Mouse (Mus musculus): Measurements from ENCODE around the gene Phldb1.

DNA sequence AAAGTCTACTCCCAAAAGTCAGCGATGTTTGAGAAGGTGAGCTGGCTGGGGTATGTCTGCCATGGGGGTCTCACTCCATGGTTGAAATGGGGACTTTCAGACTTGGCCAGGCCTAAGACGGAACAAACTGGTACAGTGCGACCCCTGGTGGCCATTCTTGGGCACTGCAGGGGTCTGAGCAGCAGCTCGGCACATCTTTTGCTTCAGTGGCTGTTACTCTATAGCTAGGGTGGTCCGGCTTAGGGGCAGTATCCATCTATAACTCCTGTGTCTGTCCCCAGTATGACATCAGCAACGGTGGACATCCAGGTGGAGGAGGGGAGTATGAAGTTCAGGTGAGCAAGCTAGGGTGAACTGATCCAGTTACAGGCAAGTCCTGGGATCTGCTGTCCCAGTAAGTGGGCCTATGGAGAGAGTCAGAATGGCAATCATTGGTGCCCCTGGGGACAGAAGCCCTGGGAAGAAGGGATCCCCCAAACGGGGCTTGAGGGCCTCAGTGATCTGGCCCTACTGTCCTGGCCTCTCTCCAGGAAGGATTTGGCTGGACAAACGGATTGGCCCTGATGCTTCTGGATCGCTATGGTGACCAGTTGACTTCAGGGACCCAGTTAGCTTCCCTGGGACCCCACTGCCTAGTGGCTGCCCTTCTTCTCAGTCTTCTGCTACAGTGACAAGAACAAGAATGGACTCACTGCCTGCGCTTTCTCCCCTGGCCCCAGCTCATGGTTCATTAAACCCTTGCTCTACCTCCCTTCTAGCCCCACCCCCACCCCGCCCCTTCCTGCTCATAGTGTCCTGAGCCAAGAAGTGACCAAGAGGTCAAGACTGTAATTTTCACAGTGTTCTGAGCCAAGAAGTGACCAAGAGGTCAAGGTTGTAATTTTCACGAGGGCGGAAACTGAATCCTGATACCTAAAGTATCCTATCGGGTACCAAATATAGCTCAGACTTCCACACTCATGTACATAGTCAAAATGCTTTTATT is 49.4 kb downstream of the Phldb1 start:
- no peak for TF ChIP-seq POLR2A (IDR thresholded peaks at IDR 0.05; ENCODE audit: insufficient read length, low read depth)
- no peak for TF ChIP-seq MAX (IDR thresholded peaks at IDR 0.05; ENCODE audit: low read depth)
- no peak for TF ChIP-seq TCF12 (IDR thresholded peaks at IDR 0.05; ENCODE audit: insufficient read depth, poor library complexity, severe bottlenecking)
- no peak for TF ChIP-seq E2F4 (IDR thresholded peaks at IDR 0.05; ENCODE audit: insufficient read depth)
- TF ChIP-seq POLR2AphosphoS2 (IDR thresholded peaks at IDR 0.05; ENCODE audit: insufficient read length, low read depth) = no peak
- no peak for TF ChIP-seq MYOD1 (IDR thresholded peaks at IDR 0.05; ENCODE audit: control insufficient read depth in 1 of 3, insufficient read length in 2 of 3, low read depth in 2 of 3)

Measured in myocyte (in vitro differentiated cells).